Mouse (Mus musculus) embryonic facial prominence, embryonic 13.5 days (tissue): ENCODE results near the gene Asb16. TPM values are rescaled to one million over a fixed set of nuclear protein-coding genes. Genes with fewer than 3 reads are reported as not detected.

ENCODE experiments used
- ATAC-seq: fragments of 200-750 bp; cut with Nextera tagmentation; 2 replicates; pipeline ENCODE4 v1.8.0; 2017; ENCODE audit warnings: low read depth; ENCODE audit not compliant: insufficient number of reproducible peaks, insufficient read depth, low FRiP score, low TSS enrichment
- H3K27ac ChIP-seq: fragments of 300-500 bp; sonication (generic); 2 replicates; pipeline ENCODE4 v1.5.1; 2015; ENCODE audit warnings: moderate library complexity, mild to moderate bottlenecking, inconsistent platforms
- H3K27me3 ChIP-seq: fragments of 300-500 bp; sonication (generic); 2 replicates; pipeline ENCODE4 v1.6.1; 2015; ENCODE audit warnings: mild to moderate bottlenecking, inconsistent platforms
- H3K36me3 ChIP-seq: fragments of 300-500 bp; sonication (generic); 2 replicates; pipeline ENCODE4 v1.6.1; 2015; ENCODE audit warnings: mild to moderate bottlenecking, inconsistent platforms
- H3K4me1 ChIP-seq: fragments of 300-500 bp; sonication (generic); 2 replicates; pipeline ENCODE4 v1.6.1; 2015; ENCODE audit warnings: inconsistent platforms
- H3K4me2 ChIP-seq: fragments of 300-500 bp; sonication (generic); 2 replicates; pipeline ENCODE4 v1.6.1; 2015; ENCODE audit warnings: moderate library complexity, mild to moderate bottlenecking, inconsistent platforms
- H3K4me3 ChIP-seq: fragments of 300-500 bp; sonication (generic); 2 replicates; pipeline ENCODE4 v1.5.1; 2015; ENCODE audit warnings: mild to moderate bottlenecking, inconsistent platforms
- H3K9ac ChIP-seq: fragments of 300-500 bp; sonication (generic); 2 replicates; pipeline ENCODE4 v1.6.1; 2015; ENCODE audit warnings: mild to moderate bottlenecking, inconsistent platforms
- H3K9me3 ChIP-seq: fragments of 300-500 bp; sonication (generic); 2 replicates; pipeline ENCODE4 v1.6.1; 2016; ENCODE audit warnings: inconsistent platforms
- WGBS: fragments of 180-500 bp; shearing (Covaris S2); methylation state at CpG from one replicate; pipeline ENCODE4 v1.1.7; 2015; ENCODE audit warnings: mixed read lengths; 5-methylcytosine and 5-hydroxymethylcytosine counted together
- polyA plus RNA-seq: library from polyadenylated mRNA; unstranded; fragments of >200 nt; fragmentation: Nextera tagmentation; extraction: Ambion mirVana; gene quantifications from 2 replicates; pipeline ENCODE4 v1.2.1, GENCODE M21; 2015

Gene Asb16
- polyA plus RNA-seq, 1 experiment from 2014 or later: 0.11 TPM

DNA sequence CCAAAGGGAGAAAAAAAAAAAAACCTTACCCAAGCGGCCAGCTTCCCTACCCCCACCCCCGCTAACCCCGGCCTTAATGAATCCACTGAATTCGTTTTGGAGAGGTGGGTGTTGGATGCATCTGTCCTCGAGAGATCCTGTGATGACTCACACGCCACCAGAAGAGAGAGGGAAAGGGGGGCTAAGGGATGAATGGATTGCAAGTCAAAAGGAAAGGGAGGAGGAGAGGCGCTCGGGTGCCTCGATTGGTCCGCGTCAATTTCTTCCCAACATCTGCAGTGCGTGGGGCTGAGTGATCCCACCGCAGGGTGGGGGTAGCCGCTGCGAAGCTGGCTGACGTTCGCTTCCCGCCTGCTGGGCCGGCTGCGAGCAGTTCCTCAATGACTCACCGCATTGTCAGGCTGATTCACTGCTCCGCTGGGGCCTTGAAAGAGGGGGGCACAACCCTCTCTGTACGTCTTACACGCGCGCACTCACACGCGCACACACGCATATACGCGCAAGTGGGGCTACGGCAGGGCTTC is 23.6 kb upstream of the Asb16 start:
- H3K9me3 ChIP-seq: no peaks in the 10 kb centered on the region
- peak overlapping the region; percentile 94 for H3K27ac ChIP-seq
- peaks cover 34% of the 10 kb centered on the region for H3K4me1 ChIP-seq
- peak; percentile 76 for ATAC-seq
- peak overlapping the region; percentile 71 for H3K9ac ChIP-seq
- peak overlapping the region; percentile 41 for H3K4me3 ChIP-seq
- no peaks in the 10 kb centered on the region for H3K36me3 ChIP-seq
- H3K27me3 ChIP-seq: no peaks in the 10 kb centered on the region
- H3K4me2 ChIP-seq: peak overlapping the region; percentile 77
- WGBS: under 1% methylated on average over 32 of the region's 32 CpGs

DNA sequence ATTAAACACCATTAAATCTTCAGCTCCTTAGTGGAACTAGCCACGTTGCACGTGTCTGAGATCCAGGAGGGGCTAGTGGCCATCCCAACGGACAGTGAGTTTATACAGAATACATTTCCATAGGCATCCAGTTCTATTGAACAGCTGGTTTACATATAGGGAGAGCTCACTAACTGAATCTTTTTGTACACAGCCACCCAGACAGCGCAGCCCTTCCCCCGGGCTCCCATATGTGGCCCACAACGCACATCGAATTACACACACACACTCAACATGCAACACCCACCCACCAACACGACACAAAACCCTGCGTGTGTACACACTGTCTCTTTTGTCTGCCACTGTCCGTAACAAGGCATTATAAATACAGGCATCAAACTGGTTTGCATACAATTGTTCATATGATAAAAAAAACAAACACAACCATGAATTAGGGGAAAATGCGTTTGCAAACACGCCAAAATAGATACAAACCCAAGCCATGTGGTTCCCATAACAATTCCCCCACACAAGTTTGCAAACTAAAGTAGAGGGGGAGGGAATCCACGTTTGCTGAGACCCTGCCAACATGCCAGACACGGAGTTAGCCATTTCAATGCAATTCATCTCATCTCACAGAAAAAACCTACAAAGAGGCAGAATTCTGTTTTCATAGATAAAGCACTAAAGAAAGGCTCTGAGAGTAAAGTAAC is 22.8 kb upstream of the Asb16 start:
- Histone ChIP-seq H3K27ac (peak overlapping the region; percentile 94), H3K27me3 (no peaks in the 10 kb centered on the region), H3K9me3 (no peaks in the 10 kb centered on the region), H3K4me3 (peak overlapping the region; percentile 41), H3K4me1 (peaks cover 34% of the 10 kb centered on the region), H3K4me2 (peak overlapping the region; percentile 77), H3K9ac (peak overlapping the region; percentile 71), H3K36me3 (no peaks in the 10 kb centered on the region)
- ATAC-seq: peak; percentile 63
- 20% methylated on average over 14 of the region's 14 CpGs for WGBS

DNA sequence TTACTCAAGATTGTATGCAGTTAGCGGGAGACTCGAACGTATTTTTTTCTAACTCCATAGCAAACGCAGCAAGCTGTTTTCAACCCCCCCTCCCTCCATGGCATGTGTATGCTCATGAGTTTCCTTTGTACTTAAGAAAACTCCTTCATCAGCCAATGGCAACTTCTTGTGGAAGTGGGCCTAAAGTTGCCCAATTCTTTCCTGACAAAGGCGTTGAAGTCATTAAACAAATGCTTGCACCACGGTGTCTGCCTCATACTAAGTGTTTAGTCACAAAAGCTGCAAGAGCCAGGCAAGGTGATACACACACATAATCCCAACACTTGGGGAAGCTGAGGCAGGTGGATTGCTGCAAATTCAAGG is 22.3 kb upstream of the Asb16 start:
- Histone ChIP-seq H3K36me3 (no peaks in the 10 kb centered on the region), H3K9me3 (no peaks in the 10 kb centered on the region), H3K4me2 (peak overlapping the region; percentile 77), H3K4me3 (no peak overlapping the region), H3K4me1 (peaks cover 34% of the 10 kb centered on the region), H3K27ac (peak overlapping the region; percentile 94), H3K27me3 (no peaks in the 10 kb centered on the region), H3K9ac (0 out of 2 replicates have a peak overlapping the region, but pooled peaks have one; percentile 21)
- 46% methylated on average over 6 of the region's 6 CpGs for WGBS
- no peak for ATAC-seq

DNA sequence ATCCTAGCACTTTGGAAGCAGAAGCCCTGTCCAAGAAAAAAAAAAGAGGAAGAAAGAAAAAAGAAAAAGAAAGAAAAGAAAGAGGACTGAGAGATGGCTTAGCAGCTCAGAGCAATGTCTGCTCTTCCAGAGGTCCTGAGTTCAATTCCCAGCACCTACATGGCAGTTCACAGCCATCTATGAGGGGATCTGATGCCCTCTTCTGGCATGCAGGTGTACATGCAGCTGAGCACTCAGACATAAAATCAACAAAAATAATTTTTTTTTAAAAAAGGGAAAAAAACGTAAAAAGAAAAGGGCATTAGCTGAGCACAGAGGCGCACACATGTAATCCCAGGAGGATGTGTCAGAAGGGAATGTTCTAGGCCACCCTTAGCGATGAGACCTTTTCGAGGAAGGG is 21.7 kb upstream of the Asb16 start:
- H3K36me3 ChIP-seq: no peaks in the 10 kb centered on the region
- H3K9ac ChIP-seq: no peak overlapping the region
- H3K9me3 ChIP-seq: no peaks in the 10 kb centered on the region
- 88% methylated on average over 4 of the region's 4 CpGs for WGBS
- H3K27me3 ChIP-seq: no peaks in the 10 kb centered on the region
- peaks cover 34% of the 10 kb centered on the region for H3K4me1 ChIP-seq
- no peak overlapping the region for H3K4me3 ChIP-seq
- H3K27ac ChIP-seq: peak overlapping the region; percentile 94
- ATAC-seq: no peak
- H3K4me2 ChIP-seq: no peak overlapping the region

DNA sequence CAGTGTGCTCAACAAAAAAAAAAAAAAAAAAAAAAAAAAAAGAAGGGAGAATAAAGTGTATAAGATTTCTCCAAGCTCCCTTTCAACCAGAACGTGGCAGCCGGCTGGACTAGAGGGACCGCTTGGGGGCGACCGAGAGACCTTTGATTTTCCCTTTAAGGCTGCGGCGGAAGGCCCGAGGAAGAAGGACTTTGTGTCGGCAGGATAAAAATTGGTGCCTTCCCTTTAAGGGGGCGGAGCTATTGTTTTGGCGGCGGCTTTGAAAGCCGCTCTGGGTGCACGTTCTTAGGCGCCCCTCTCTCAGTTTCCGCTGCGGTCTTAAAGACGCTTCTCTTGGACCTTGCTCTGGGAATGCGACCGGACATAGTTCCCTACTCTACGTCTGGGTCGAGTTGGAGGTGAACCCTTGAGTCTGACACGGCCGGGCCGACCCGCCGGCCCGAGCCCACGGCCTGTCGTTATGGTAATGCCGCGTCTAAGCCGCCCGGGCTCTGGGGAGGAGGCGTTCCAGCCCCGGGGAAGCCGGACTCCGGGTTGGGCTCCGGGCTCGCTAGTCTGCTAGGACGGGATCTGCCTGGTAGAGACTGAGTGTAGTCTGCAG is 19.8 kb upstream of the Asb16 start, which contains the start of gene BC030867:
Gene BC030867 (plus strand): TSS at position 253 of the 601 bp plus-strand sequence.
- H3K27me3 ChIP-seq: no peaks in the 10 kb centered on the region
- H3K27ac ChIP-seq: 0 out of 2 replicates have a peak within 1 kb of the TSS, but pooled peaks have one; percentile 48
- peaks cover 34% of the 10 kb centered on the region for H3K4me1 ChIP-seq
- H3K4me3 ChIP-seq: peak within 1 kb of the TSS; percentile 70
- peak within 1 kb of the TSS; percentile 73 for H3K9ac ChIP-seq
- 0 out of 2 replicates have a peak, but pooled peaks have one; percentile 11 for ATAC-seq
- under 1% methylated on average over 41 of the region's 41 CpGs for WGBS
- H3K9me3 ChIP-seq: no peaks in the 10 kb centered on the region
- H3K4me2 ChIP-seq: peak within 1 kb of the TSS; percentile 82
- peaks cover 4% of the 10 kb centered on the region for H3K36me3 ChIP-seq

DNA sequence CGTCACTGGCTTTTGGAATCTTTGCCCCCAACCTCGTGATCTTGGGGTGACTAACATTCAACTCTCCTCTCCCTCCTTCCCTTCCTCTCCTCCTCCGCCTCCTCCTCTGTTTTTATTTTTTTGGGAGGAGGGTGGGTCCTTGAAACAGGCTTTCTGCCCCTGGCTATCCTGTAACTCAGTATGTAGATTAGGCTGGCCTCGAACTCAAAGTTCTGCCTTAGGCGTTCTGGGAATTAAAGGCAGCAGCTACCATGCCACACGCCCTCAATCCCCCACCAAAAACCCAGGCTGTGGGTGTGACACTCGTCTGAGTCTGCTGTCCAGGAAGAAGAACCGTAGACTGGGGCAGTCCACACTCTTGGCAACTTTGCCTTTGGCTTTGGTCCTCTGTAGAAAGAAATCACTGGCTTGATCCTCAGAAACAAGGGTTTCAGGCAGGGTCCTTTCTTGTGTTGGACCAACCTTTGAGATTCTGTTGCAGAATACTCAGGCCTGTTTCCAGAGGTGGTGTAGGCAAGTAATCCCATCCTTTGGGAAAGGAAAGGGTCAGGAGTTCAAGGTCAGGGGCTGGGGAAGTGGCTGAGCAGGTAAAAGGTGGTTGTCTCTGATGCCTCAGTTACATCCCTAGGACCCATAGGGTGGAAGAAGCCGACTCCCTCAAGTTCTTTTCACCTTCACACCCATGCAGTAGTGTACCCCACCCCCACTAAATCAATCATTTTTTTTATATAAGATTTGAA is 19.0 kb upstream of the Asb16 start:
- 10% methylated on average over 9 of the region's 9 CpGs for WGBS
- ATAC-seq: no peak

DNA sequence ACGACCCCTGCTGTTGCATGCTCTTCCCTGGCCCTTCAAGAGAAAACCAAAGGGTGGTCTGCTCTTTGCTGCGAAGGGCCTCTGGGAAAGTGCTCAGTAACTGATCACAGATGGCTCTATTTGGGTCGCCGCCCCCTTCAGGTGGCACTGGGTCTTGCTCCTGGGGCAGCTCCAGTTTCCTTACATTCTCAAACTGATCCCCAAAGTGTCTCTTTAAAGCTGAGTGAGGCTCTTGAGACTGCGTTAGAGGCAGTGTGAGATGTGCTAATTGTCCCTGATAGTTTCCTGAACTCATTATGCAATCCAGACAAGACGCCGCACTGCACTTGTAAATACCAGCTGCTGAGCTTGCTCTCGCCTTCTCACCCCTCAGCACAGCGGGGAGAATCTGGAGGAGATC is 11.0 kb upstream of the Asb16 start:
- Histone ChIP-seq H3K4me2 (peak overlapping the region; percentile 28), H3K36me3 (peaks cover 63% of the 10 kb centered on the region), H3K27ac (peak overlapping the region; percentile 63; the same call in 1 of the 2 replicates), H3K4me1 (peaks cover 19% of the 10 kb centered on the region), H3K9me3 (no peaks in the 10 kb centered on the region), H3K4me3 (no peak overlapping the region), H3K9ac (peak overlapping the region; percentile 58; the same call in 1 of the 2 replicates), H3K27me3 (no peaks in the 10 kb centered on the region)
- WGBS: 31% methylated on average over 9 of the region's 9 CpGs
- ATAC-seq: no peak

More for the DNA sequence above, 19.0 kb upstream of the Asb16 start:
- Histone ChIP-seq H3K27me3 (no peaks in the 10 kb centered on the region), H3K4me1 (peaks cover 32% of the 10 kb centered on the region), H3K27ac (0 out of 2 replicates have a peak overlapping the region, but pooled peaks have one; percentile 48), H3K4me2 (peak overlapping the region; percentile 82), H3K9me3 (no peaks in the 10 kb centered on the region), H3K4me3 (peak overlapping the region; percentile 70), H3K9ac (peak overlapping the region; percentile 73), H3K36me3 (peaks cover 11% of the 10 kb centered on the region)

DNA sequence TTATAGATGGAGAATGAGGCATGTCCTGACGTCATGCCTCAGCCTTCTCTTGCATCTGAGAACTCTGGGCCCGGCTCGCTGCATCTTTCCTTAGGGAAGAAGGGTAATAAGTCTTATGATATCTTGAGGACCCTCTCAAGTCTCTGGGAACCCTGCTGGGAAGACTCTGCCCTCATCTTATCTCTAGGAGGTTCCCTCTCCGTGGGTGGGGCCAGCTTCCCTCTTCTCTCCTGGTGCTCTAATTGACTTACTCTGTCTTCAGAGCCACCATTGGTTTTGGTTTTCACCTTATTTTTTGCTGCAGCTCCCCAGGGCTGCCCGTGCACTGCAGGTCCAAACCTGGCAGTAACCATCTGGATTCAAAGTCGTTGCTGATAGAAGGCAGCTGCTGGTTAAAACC is 10.4 kb upstream of the Asb16 start:
- no peak overlapping the region for H3K9ac ChIP-seq
- WGBS: 83% methylated on average over 6 of the region's 6 CpGs
- H3K27me3 ChIP-seq: no peaks in the 10 kb centered on the region
- H3K9me3 ChIP-seq: no peaks in the 10 kb centered on the region
- H3K4me3 ChIP-seq: no peak overlapping the region
- H3K4me2 ChIP-seq: no peak overlapping the region
- H3K36me3 ChIP-seq: peaks cover 66% of the 10 kb centered on the region
- H3K4me1 ChIP-seq: peaks cover 19% of the 10 kb centered on the region
- no peak overlapping the region for H3K27ac ChIP-seq
- no peak for ATAC-seq

DNA sequence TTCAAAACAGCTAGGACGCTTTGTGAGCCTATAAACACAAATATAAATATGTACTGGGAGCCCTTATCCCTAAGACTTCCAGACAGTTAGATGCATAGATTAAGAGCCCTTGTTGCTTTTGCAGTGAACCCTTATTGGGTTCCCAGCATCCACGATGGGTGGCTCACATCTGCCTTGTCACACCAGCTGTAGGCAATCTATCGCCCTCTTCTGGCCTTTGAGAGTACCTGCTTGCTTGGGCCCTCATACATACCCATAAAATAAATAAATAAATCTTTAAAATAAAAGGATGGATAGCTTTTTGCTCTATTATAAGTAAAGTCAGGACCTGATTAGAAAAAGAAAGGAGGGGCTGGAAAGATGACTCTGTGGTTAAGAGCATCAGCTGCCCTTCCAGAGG is 10.0 kb upstream of the Asb16 start:
- Histone ChIP-seq H3K27me3 (no peaks in the 10 kb centered on the region), H3K9ac (no peak overlapping the region), H3K36me3 (peaks cover 70% of the 10 kb centered on the region), H3K9me3 (no peaks in the 10 kb centered on the region), H3K4me1 (peaks cover 19% of the 10 kb centered on the region), H3K4me3 (no peak overlapping the region), H3K27ac (no peak overlapping the region), H3K4me2 (no peak overlapping the region)
- 87% methylated on average over 3 of the region's 3 CpGs for WGBS
- no peak for ATAC-seq

DNA sequence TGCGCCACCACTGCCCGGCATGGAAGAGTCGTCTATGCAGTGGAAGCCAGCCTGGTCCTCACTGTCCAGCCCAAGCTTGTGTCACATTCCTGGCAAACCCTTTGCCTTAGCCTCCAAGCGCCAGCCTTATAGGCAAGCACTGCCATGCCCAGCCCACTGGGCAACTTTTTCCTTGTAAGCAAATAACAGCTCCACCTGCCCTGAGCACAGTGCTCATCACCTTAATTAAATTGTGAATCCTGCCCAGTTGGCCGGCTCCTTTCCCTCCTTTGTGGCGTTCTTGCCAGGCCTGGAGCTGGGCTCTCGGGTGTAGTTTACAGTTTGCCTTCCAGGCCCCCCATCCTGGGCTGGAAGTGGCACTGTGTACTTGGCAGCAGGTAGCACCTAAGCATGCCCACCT is 5.3 kb upstream of the Asb16 start:
- ATAC-seq: no peak
- Histone ChIP-seq H3K9me3 (no peaks in the 10 kb centered on the region), H3K27me3 (no peaks in the 10 kb centered on the region), H3K9ac (0 out of 2 replicates have a peak overlapping the region, but pooled peaks have one; percentile 36), H3K4me1 (peaks cover 9% of the 10 kb centered on the region), H3K4me2 (no peak overlapping the region), H3K27ac (no peak overlapping the region), H3K36me3 (peaks cover 48% of the 10 kb centered on the region), H3K4me3 (no peak overlapping the region)
- WGBS: 91% methylated on average over 7 of the region's 7 CpGs

DNA sequence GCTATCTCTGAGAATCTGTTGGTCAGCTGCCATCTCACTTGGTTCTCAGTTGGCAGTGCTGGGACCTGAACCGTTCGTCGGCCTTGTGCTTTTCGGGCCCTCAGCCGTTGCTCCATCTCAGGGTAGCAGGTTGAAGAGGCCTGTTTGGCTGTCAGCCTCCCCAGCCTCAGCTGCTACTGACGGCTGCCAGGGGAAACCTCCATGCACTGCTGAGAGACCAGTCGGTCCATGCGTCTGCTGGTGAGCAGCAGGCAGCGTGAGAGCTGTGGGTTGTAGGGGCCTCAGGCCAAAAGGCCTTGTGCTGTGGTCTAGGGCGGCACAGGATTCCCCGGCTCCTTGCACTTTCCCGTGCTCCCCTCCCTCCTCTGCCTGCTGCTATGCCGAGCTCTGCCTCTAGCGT is 2.7 kb upstream of the Asb16 start:
- Histone ChIP-seq H3K27ac (no peak overlapping the region), H3K9ac (no peak overlapping the region), H3K36me3 (peaks cover 25% of the 10 kb centered on the region), H3K27me3 (no peaks in the 10 kb centered on the region), H3K4me1 (peaks cover 9% of the 10 kb centered on the region), H3K4me3 (no peak overlapping the region), H3K9me3 (no peaks in the 10 kb centered on the region), H3K4me2 (no peak overlapping the region)
- WGBS: 59% methylated on average over 14 of the region's 14 CpGs
- ATAC-seq: no peak
